Mouse (Mus musculus): Measurements from ENCODE around the gene Cep170.

- TF ChIP-seq CTCF (IDR thresholded peaks at IDR 0.05; ENCODE audit: low read depth) (no peak), EP300 (IDR thresholded peaks at IDR 0.05; ENCODE audit: low read depth) (no peak)
These were observed 2.0 kb downstream of the Cep170 start for GRCm38 (mm10) chr1:176811892-176812291.

Measured in heart, postnatal 0 days (tissue).